Mouse (Mus musculus) embryonic facial prominence, embryonic 10.5 days (tissue): ENCODE data around the gene Adamts4. TPM values are rescaled to one million over a fixed set of nuclear protein-coding genes. Genes with fewer than 3 reads are reported as not detected.
"Not testable (repeated sequence)": the region's sequence is repeated elsewhere in the genome, so short reads cannot be mapped to it uniquely, and the experiment has no call there.

Source experiments
- DNase-seq: peaks from one replicate; pipeline ENCODE4 v3.0.0-alpha.2; 2017; ENCODE audit warnings: low spot score
- H3K27ac ChIP-seq: fragments of 300-500 bp; sonication (generic); replicated peaks from 2 replicates; pipeline ENCODE4 v1.5.1; 2016; ENCODE audit warnings: mild to moderate bottlenecking
- H3K27me3 ChIP-seq: fragments of 300-500 bp; sonication (generic); replicated peaks from 2 replicates; pipeline ENCODE4 v1.6.1; 2016; ENCODE audit warnings: low read depth, mild to moderate bottlenecking; ENCODE audit not compliant: poor library complexity, severe bottlenecking
- H3K36me3 ChIP-seq: fragments of 300-500 bp; sonication (generic); replicated peaks from 2 replicates; pipeline ENCODE4 v1.6.1; 2016; ENCODE audit warnings: mild to moderate bottlenecking, moderate library complexity
- H3K4me1 ChIP-seq: fragments of 300-500 bp; sonication (generic); 2 replicates; pipeline ENCODE4 v1.6.1; 2016
- H3K4me3 ChIP-seq: fragments of 300-500 bp; sonication (generic); 2 replicates; pipeline ENCODE4 v1.5.1; 2016; ENCODE audit warnings: mild to moderate bottlenecking, moderate library complexity
- H3K9me3 ChIP-seq: fragments of 300-500 bp; sonication (generic); 2 replicates; pipeline ENCODE4 v1.6.1; 2016; ENCODE audit warnings: mild to moderate bottlenecking
- WGBS: fragments of 180-500 bp; shearing (Covaris S2); methylation state at CpG from one replicate; pipeline ENCODE4 v1.1.7; 2016; 5-methylcytosine and 5-hydroxymethylcytosine counted together
- polyA plus RNA-seq: library from polyadenylated mRNA; unstranded; fragments of >200 nt; fragmentation: Nextera tagmentation; extraction: Ambion mirVana; gene quantifications from 2 replicates; pipeline ENCODE4 v1.2.1, GENCODE M21; 2016

Gene Adamts4
- polyA plus RNA-seq, 1 experiment from 2014 or later, result 12.7 TPM

DNA sequence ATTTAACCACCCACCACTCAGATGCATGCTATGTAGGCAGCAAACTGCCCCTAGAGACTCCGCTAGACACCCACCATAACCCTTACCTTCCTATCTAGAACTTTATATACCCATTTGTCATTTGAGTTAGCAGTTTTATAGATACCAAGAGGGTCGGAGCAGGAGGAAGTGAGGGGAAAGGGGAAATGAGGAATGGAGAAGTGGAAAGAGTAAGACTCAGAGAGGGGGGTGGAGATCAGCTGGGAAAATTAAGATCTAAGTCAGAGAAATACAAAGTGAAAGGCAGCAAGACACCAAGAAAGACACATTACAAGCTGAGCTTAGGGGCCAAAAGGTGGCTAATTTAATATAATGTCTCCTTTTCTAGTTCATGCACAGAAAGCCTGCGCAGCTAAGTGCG is 15.7 kb upstream of the Adamts4 start:
- Histone ChIP-seq H3K4me3 (no peak overlapping the region), H3K36me3 (peaks cover 65% of the 10 kb centered on the region), H3K27me3 (no peaks in the 10 kb centered on the region), H3K4me1 (peaks cover 28% of the 10 kb centered on the region), H3K9me3 (no peaks in the 10 kb centered on the region), H3K27ac (no peak overlapping the region)
- 92% methylated on average over 4 of the region's 4 CpGs for WGBS
- DNase-seq, result no peak

- no peak overlapping the region for H3K4me3 ChIP-seq
- peaks cover 77% of the 10 kb centered on the region for H3K36me3 ChIP-seq
- no peak for DNase-seq
- H3K4me1 ChIP-seq, result peaks cover 17% of the 10 kb centered on the region
- H3K9me3 ChIP-seq, result no peaks in the 10 kb centered on the region
- WGBS, result 91% methylated on average over 4 of the region's 4 CpGs
- H3K27me3 ChIP-seq, result no peaks in the 10 kb centered on the region
- no peak overlapping the region for H3K27ac ChIP-seq
These were observed 14.4 kb upstream of the Adamts4 start for GRCm38 (mm10) chr1:171235791-171236190.

- Histone ChIP-seq H3K9me3 (no peaks in the 10 kb centered on the region), H3K36me3 (peaks cover 94% of the 10 kb centered on the region), H3K27me3 (no peaks in the 10 kb centered on the region), H3K4me1 (peaks cover 7% of the 10 kb centered on the region; the same call in 1 of the 2 replicates), H3K4me3 (no peak overlapping the region), H3K27ac (no peak overlapping the region)
- WGBS, result 84% methylated on average over 6 of the region's 6 CpGs
- DNase-seq, result no peak
These were observed 12.8 kb upstream of the Adamts4 start for GRCm38 (mm10) chr1:171237438-171237837.

DNA sequence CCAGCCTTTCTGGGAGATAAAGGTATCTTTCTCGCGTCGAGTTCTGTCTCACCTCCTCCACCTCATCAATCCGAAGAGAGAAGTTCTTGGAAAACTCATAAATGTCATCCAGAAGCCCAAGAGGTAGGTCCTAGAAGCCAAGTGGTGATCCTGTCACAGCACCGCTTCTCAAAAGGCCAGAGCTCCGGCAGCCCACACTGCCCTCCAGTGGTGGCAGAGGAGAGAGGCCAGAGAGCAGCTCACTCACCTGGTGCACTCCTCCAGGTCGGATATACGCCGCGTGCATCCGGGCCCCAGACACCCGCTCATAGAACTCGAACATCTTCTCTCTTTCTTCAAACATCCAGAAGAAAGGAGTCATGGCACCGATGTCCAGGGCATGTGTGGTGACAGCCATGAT is 11.8 kb upstream of the Adamts4 start:
- no peaks in the 10 kb centered on the region for H3K27me3 ChIP-seq
- H3K9me3 ChIP-seq, result no peaks in the 10 kb centered on the region
- H3K27ac ChIP-seq, result no peak overlapping the region
- peaks cover 4% of the 10 kb centered on the region; the same call in 1 of the 2 replicates for H3K4me1 ChIP-seq
- peak; percentile 72 for DNase-seq
- H3K4me3 ChIP-seq, result no peak overlapping the region
- peaks cover 100% of the 10 kb centered on the region for H3K36me3 ChIP-seq
- WGBS, result 74% methylated on average over 14 of the region's 14 CpGs

DNA sequence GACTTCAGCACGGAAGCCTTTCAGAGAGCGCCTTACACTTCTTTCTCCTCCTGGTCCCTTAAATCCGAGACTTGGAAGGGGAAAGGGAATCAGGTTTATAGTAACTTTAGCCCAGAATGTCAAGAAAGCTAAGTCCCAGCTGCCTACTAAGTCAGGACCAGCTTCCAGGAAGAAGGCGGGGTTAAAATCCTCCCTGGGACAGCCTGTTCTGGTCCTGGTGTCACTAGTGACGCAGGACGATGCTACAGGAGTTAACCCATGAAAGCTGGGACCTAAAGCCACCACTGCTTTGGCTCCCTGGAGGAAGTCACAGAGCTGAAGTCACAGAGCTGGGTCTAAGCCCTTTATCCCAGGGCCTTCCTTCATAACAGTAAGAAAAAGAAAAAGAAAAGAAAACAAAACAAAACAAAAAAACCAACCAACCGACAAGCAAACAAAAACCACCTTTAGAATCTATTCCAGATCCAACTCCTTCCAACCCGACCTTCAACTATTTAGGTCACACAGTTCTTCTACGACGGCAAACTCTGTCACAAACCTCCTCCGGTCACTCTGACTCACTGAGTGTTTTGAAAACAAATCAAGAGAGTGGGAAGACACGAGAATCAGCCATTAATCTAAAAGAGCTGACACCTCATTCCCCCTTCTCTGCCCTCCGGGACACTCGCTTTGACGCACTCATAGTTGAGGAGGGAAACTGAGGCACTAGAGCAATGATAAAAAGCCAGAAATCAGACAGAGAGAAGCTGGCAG is 10.1 kb upstream of the Adamts4 start:
- Histone ChIP-seq H3K27me3 (no peaks in the 10 kb centered on the region), H3K4me1 (0 out of 2 replicates have a peak, but pooled peaks cover 2% of the 10 kb centered on the region), H3K27ac (no peak overlapping the region), H3K9me3 (no peaks in the 10 kb centered on the region), H3K4me3 (no peak overlapping the region), H3K36me3 (peaks cover 97% of the 10 kb centered on the region)
- no peak for DNase-seq
- 79% methylated on average over 15 of the region's 15 CpGs for WGBS

DNA sequence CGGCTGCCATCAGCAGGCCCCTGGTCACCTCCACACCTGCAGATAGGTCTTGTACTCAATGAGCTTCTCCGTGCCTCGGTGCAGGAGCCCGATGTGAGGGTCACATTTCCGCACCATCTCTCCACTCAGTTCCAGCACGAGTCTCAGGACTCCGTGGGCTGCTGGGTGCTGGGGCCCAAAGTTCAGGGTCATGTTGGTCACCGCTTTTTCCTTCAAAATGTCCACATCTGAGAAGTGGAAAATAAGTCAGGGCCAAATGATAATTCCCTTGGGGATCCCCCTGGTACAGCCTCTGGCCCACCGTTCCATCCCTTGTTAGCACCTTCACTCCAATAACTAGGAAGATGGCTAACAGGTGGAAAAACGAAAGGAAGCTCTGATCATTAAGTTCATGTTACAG is 9.3 kb upstream of the Adamts4 start:
- peaks cover 9% of the 10 kb centered on the region for H3K4me1 ChIP-seq
- no peaks in the 10 kb centered on the region for H3K9me3 ChIP-seq
- H3K4me3 ChIP-seq, result no peak overlapping the region
- H3K27ac ChIP-seq, result no peak overlapping the region
- 89% methylated on average over 10 of the region's 10 CpGs for WGBS
- H3K36me3 ChIP-seq, result peaks cover 96% of the 10 kb centered on the region
- H3K27me3 ChIP-seq, result no peaks in the 10 kb centered on the region
- DNase-seq, result no peak

GRCm38 (mm10) chr1:171241952-171242351 is 8.3 kb upstream of the Adamts4 start:
- H3K27me3 ChIP-seq, DNase-seq, H3K4me3 ChIP-seq, H3K27ac ChIP-seq, H3K9me3 ChIP-seq: not testable (repeated sequence)
- Histone ChIP-seq H3K36me3 (peaks cover 86% of the 10 kb centered on the region), H3K4me1 (peaks cover 14% of the 10 kb centered on the region)
- WGBS, result 86% methylated on average over 12 of the region's 12 CpGs

DNA sequence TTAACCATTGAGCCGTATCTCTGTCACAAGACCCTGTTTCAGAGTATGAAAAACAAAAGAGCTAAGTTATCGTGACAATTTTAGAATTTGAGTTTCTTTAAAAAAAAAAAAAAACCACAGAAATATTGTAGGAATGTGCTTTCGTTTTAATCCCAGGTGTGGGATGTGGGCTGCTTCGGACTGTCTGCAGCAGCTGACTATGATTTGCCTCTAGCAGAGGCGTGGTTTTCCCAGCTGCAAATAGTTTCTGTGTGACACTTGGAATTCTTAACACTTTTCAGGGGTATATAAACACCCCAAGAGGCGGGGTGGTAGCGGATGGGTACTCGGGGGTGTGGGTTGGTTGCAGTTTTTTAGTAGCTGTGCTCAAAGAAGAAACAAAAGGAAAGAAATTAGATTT is 4.9 kb upstream of the Adamts4 start:
- Histone ChIP-seq H3K27me3 (no peaks in the 10 kb centered on the region), H3K4me3 (no peak overlapping the region), H3K27ac (no peak overlapping the region), H3K36me3 (peaks cover 52% of the 10 kb centered on the region), H3K4me1 (peaks cover 43% of the 10 kb centered on the region), H3K9me3 (no peaks in the 10 kb centered on the region)
- 89% methylated on average over 8 of the region's 8 CpGs for WGBS
- DNase-seq, result no peak

DNA sequence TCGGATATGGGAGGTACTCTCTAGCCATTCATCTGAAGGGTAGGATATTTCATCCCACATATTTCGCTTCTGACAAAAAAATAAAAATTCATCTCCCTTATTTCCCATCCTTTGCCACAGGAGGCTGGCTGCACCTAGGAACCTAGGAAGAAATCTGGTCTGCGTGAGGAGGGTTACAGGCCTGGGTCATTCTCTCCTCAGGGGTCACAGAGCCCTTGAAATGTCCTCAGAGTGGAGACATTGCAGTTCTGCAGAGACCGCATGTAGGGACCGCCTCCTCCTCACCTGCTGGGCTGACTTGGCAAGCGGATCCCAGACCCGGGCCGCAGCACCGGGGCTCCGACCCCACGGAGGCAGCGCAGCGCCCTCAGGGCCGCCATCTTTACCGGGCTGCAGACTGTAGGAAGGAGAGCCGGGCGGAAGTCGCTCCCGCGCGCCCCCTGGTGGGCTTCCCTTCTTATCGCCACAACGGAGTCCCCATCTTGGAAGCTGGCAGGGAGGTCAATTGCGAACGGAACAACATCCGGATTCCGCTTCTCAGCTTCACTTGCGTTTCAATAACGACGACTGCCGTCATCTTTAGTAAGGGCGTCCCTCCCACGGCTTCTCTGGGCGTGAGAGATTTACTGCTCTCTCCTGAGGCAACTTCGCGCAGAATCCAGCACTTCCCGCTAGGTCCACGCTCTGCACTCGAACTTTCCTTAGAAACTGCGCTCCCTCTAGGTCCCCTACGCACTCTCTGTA is 3.3 kb upstream of the Adamts4 start:
- H3K27ac ChIP-seq, result peak overlapping the region; percentile 92
- H3K36me3 ChIP-seq, result peaks cover 36% of the 10 kb centered on the region
- peaks cover 58% of the 10 kb centered on the region for H3K4me1 ChIP-seq
- WGBS, result under 1% methylated on average over 41 of the region's 41 CpGs
- H3K27me3 ChIP-seq, result no peaks in the 10 kb centered on the region
- H3K9me3 ChIP-seq, result no peaks in the 10 kb centered on the region
- peak overlapping the region; percentile 84 for H3K4me3 ChIP-seq
- peak; percentile 99 for DNase-seq

GRCm38 (mm10) chr1:171247453-171247841 is 2.8 kb upstream of the Adamts4 start:
- DNase-seq, result no peak
- WGBS, result 12% methylated on average over 13 of the region's 13 CpGs
- Histone ChIP-seq H3K27me3 (no peaks in the 10 kb centered on the region), H3K9me3 (no peaks in the 10 kb centered on the region), H3K4me3 (peak overlapping the region; percentile 84), H3K27ac (peak overlapping the region; percentile 92), H3K36me3 (peaks cover 31% of the 10 kb centered on the region), H3K4me1 (peaks cover 64% of the 10 kb centered on the region)

DNA sequence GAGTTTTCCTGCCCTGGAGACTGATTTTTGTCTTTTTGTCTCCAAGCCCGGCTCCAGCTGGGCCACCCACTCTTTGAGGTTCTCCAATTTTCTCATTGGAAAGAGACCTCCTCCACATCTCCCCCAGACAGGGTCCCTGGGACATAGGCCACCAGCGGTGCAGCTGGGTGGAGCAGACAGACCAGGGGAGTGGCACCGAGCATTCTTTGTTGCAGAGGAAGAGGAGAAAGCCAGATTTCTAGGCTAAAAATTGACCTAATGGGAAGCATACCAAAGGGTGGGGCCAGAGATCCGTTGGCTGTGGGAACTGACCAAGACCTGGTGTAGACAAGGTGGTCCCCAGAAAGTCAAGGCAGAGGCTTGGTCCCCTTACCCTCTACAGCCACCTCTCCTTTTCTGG is 2.3 kb upstream of the Adamts4 start:
- WGBS, result 21% methylated on average over 4 of the region's 4 CpGs
- Histone ChIP-seq H3K9me3 (no peaks in the 10 kb centered on the region), H3K36me3 (peaks cover 29% of the 10 kb centered on the region), H3K4me3 (peak overlapping the region; percentile 84), H3K4me1 (peaks cover 69% of the 10 kb centered on the region), H3K27me3 (no peaks in the 10 kb centered on the region), H3K27ac (peak overlapping the region; percentile 92)
- DNase-seq, result peak; percentile 21

DNA sequence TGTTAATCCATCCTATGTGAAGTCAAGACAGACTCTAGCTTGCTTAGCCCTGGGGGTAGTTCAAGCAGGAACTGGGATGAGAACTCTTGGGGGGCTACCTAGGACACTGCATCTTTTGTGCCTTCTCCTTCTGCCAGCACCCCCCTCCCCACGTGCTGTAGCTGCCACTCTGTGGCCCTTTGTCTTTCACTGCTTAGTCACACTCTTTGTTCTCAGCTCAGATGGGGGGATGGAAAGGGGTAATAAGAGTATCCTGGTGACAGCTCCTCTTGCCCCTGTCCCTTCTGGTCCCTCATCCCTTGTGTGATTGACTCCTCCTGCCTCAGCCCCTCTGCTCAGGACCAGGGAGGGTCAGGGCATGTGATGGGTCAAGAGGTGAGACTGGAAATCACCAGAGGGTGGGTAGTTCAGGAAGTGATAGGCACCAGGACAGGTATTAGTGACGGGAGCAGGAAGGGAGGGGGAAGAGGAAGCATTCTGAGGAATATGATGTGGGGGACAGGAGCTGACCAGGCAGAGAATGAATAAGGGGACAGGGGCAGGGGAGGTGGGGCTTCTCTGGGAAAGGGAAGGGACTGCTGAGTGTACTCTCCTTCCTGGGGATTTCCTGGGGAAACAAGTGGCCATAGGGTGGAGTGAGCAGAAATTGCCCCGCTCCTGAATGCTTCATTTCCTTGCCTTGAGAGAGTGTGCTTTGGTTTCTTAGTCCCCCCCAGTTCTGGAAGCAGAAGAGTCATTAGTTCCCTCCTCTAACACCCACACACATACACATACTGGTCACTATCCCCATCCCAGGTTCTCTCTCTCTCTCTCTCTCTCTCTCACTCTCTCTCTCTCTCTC is 1.6 kb upstream of the Adamts4 start:
- peak; percentile 29 for DNase-seq
- Histone ChIP-seq H3K9me3 (no peaks in the 10 kb centered on the region), H3K27me3 (no peaks in the 10 kb centered on the region), H3K36me3 (peaks cover 28% of the 10 kb centered on the region), H3K4me3 (peak overlapping the region; percentile 84; the same call in 1 of the 2 replicates), H3K27ac (peak overlapping the region; percentile 92), H3K4me1 (peaks cover 73% of the 10 kb centered on the region)
- 22% methylated on average over 3 of the region's 3 CpGs for WGBS
